Mouse (Mus musculus) adrenal gland, adult 2 months (tissue): Measurements from ENCODE around the gene Ilf2. TPM values are rescaled to one million over a fixed set of nuclear protein-coding genes. Genes with fewer than 3 reads are reported as not detected.

Source experiments
- DNase-seq: peaks from one replicate; pipeline ENCODE4 v3.0.0; 2021
- polyA plus RNA-seq: library from polyadenylated mRNA; depleted of rRNA; stranded (reverse); fragments of >200 nt; gene quantifications from 2 replicates; pipeline ENCODE4 v1.2.3, GENCODE M21; 2012
- total RNA-seq, 2 experiments: library from RNA; stranded (reverse); gene quantifications; 2 replicates each; pipeline ENCODE4 v1.2.3; 2021

Ilf2 gene
- total and polyA plus RNA-seq, 3 experiments: 10.2 to 54.4 (median 52.3) TPM

DNA sequence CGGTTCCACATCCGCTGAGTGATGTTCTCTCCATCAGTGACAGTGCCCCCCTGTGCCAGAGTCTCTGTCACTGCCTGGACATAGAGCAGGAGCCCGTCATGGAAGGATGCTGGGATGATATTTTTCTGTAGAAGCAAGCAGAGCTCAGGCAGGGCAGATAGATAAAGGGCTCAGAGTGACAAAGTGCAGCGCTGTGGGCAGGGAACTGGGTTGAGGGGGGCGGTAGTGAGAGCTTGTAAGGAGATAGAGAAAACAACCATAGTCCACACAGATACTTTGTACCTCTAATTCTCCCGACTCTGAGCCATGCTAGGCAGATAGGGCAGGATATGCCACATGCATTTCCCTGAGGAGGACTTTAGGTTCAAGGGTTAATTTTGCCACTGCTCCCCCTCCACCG, 13.3 kb upstream of the Ilf2 start:
- no peak for DNase-seq

DNA sequence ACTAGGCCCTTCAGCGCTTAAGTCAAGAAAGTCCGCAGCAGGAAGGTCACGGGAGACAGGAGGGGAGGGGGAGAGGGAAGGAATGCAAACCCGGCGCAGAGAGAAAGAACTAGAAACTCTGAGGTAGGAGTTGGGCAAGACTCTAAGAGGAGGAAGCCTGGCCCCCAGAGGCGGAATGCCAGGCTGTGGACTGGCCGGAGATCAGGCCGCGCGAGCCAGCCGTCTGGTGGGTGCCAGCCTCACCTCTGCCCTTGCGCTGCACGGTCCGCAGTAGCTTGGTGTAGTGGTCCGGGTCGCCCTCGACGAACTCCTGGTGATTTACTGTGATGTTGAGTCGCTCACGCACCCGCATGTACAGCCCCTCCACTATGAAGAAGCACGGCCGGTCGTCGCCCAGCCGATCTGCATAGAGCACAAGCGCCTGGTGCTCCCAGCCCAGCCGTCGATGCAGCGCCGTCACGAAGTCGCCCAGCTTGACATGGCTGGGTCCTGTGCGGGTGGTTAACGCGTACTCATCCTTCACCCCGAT, 11.3 kb upstream of the Ilf2 start:
- DNase-seq: peak; percentile 80

DNA sequence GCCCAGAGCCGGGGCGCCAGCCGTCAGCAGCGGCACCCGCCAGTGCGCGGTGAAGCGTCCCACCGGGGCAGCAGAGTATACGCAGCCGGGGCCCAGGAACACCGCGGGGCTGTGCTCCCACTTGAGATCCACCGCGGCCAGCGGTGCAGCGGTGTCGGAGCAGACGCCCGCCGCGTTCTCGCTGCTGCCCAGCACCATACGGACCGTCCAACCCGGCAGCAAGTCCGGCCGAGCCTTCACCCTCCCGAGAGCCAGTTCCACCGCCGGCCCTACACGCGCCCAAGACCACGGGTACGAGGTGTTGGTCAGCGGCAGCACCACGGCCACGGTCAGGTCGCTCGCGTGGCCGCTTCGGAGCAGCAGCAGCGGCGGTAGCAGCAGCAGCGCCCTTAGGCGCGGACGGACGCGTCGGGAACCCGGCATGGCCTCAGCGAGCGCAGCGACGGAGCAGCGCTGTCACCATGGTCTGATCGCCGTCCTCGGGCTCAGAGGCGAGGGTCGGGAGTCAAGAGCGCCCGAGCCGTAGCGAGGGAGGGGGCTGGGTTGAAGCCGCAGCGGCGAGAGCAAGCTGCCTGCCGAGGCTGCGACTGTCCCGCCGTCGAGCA, 10.7 kb upstream of the Ilf2 start:
- peak; percentile 67 for DNase-seq

DNA sequence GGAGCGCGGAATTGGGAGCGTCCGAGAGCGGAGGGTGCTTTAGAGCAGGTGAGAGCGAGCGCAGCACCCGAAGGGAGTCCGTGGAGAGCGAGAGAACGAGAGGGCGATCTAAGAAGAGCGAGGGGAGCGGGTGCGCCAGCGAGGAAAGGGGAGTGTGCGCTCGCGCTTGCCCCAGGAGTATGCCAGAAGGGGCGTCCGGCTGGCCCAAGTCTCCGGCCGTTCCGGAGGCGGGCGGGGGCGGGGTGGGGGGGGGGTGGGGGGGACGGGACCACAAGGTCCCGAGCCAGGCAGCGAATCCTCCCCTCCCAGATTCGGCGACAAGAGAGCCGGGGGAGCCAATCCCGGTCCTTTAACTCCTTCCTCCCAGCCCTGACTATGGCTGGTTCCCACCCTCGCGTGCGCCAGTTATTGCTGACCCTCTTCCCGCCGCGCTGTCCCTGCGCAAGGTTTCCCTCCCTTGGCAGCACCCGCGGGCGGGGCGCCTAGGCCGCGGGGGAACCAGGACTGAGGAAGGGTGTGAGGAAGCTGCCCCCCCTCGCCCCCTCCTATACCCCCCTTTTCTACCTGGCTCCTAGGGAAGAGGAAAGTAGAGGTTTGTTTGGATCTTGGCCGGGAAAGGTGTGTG, 10.1 kb upstream of the Ilf2 start, which contains the start of gene Npr1:
TSS of gene Npr1 (minus strand) at position 181 of the 625 bp plus-strand sequence.
- peak; percentile 87 for DNase-seq

DNA sequence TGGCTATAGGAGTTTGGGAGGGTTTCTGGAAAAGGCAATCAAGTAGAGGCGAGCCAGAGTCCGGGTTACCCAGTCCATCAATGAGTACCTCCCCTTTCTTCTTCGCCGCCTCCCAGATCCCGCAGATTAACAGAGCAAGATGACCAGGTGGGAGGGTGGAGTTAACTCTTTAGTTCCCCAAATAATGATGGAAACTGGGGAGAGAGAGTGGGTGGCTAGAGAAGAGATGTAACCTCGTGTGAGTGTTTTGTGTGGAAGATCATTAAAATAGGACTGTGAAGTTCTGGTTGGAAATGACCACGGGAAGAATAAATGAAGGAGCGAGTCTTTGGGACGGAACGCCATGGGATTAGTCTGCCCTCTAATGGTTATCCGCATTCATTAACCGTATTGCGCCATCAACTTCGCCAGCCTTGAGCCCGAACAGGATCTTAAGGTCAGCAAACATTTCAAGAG, 9.6 kb upstream of the Ilf2 start:
- peak; percentile 87 for DNase-seq

DNA sequence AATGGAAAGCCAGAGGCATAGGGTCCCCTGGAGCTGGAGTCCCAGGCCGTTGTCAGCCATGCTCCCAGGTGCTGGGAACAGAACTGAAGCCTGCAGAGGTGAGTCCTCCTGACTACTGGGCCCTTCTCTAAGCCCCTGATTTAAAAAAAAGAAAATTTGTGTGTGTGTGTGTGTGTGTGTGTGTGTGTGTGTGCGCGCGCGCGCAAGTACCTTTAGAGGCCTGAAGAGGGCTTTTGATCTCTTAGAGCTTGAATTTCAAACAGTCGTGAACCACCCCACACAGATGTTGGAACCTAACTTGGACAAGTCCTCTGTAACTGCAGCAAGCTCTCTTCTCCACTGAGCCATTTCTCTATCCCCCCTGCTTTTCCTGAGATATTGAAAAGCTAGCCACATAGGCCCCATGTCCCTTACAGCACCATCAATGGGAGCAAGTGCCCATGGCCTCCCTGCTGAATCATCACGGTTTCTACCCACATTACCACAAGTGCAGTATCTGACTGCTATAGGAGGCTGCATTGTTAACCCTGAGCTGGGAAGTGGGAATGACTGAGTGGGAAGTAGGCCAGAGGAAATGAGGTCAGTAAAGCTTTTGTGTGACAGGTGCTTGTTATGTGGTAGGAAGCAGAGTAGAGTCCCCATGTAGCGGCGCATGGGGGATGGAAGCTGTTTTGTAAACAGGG, 8.2 kb upstream of the Ilf2 start:
- DNase-seq: no peak

DNA sequence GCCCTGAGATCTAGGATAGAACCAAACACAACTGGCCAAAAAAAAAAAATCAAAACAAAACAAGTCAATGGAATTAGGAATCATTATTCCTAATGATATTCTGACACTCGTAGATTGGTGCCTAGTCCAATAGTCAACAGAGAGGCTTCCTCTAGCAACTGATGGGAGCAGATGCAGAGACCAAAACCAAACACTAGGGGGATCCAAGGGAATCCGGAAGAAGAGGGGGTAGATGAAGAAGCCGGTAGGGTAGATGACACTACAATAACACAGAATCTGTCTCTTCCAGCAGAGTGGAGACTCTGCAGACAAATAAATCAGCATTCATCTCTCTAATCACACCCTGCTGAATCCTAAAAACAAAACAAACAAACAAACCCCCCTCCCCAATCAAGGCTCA, 3.7 kb upstream of the Ilf2 start:
- DNase-seq: peak; percentile 75

DNA sequence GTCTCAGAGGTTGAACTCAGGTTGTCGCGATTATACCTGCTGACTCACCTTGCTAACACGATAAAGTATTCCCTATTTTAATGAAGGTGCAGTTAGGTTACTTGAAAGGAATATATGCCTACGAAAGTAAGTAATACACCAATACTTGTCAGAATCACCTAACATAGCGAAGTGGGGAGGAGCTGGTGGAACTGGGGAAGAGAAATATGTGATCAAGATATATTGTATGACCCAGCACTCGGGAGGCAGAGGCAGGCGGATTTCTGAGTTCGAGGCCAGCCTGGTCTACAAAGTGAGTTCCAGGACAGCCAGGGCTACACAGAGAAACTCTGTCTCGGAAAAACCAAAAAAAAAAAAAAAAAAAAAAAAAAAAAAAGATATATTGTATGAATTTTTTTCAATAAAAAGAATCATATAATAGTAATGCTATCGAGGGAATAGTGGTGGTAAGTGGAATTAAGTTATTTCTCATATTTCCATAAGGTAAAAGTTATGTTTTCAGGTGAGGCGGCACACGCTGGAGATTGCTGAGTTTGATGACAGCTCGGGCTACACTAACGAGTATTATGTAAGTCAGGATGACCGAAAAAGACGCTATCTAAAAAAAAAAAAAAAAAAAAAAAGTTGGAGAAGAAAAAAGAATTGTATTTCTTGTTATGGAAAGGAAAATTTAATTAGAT, 635 bp upstream of the Ilf2 start:
- no peak for DNase-seq

DNA sequence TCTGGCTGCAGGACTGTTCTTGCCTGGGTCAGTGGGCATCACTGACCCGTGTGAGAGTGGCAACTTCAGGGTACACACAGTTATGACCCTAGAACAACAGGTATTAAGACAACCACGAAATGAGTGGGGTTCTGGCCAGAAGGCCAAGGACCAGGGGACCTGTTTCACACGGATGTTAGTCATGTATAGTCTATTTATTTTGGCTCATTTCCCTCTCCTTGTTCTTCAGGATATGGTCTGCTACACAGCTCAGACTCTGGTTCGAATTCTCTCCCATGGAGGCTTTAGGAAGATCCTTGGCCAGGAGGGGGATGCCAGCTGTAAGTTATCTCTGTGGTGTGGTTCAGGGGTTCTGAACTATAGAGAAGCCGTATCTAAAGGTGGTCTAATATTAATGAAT, 11.1 kb downstream of the Ilf2 start:
- no peak for DNase-seq

DNA sequence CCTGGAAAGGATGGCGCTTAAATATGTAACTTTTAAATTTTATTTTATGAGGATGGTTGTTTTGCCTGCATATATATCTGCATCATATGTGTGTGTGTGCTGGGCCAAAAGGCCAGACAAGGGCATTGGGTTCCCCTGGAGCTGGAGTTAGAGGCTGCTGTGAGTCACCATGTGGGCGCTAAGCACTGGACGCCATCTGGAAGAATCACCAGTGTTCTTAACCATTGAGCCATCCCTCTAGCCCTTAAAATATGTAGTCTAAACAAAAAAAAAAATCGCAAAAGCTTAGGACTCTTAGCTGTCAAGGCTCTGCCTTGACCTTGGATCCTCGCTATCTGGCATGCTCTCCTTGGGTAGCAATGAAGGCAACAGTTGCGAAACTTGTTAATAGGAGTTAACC, 12.7 kb downstream of the Ilf2 start:
- DNase-seq: no peak

DNA sequence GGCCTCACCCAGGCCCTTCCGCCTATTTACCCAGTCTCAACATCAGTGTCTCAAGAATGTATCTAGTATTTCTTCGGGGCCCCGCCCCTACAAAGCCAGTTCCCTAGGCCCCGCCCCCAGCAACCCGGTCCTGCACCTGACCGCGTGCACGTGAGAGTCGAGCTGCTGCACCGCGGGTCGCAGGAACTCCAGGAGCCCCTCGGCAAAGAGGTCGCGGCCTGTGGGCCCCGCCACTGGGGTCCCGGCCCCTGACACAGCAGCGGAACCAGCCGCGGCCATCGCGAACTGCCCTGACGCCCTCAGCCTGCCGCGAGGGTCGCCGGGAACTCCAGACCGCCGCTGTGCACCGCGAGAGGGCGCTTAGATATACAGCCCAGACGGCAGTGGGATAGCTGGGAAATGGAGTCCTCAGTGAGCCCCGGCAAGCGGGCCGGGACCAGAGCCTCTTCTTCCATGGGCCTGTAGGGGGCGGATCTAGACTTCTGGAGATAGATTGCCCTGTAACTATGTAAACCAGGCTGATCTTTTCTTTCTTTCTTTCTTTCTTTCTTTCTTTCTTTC, 14.8 kb downstream of the Ilf2 start, which contains the start of gene Snapin:
TSS of gene Snapin (minus strand) at position 338 of the 561 bp plus-strand sequence.
- DNase-seq: peak; percentile 96

DNA sequence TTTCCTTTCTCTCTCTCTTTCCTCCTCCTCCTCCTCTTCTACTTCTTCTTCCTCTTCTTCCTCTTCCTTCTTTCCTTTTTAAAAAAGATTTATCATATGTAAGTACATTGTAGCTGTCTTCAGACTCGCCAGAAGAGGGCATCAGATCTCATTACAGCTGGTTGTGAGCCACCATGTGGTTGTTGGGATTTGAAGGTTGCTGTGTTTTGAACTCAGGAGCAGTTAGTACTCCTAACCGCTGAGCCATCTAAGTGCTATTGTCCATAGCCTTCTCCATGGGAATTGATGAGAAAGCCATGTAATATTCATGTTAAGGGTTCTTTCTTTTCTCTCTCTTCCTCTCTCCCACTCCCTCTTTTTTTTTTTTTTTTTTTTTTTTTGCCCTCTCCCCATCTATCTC, 15.4 kb downstream of the Ilf2 start:
- DNase-seq: peak; percentile 47

DNA sequence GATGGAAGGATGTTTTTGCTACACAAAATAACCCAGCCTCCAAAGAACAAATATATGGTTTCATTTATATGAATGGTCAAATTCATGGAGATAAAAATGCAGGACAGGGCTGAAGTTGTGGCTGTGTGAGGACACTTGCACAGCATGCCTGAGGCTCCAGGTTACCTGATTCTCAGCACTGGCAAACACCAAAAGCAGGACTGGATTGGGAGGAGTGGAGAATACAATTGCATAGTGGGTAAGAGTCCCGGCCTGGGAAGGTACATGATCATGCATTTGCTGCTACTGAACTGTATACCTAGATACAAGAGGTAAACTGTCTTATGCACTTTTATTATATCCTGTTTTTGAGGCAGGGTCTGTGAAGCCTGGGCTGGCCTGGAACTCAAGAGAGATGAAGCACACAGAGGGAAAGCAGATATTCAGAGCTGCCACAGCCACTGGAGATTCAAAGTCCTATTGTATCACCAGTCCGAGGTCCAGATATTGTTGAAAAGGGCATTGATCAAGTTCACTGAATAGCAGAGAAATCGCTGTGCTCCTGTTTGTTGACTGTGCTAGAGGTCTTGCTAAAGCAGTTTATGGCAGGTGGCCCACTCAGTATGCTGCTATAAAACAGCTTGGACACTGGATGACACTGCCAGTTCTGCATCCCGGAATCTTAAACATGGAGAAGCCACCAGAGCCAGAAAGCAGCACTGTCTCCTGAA, 18.1 kb downstream of the Ilf2 start:
- no peak for DNase-seq

DNA sequence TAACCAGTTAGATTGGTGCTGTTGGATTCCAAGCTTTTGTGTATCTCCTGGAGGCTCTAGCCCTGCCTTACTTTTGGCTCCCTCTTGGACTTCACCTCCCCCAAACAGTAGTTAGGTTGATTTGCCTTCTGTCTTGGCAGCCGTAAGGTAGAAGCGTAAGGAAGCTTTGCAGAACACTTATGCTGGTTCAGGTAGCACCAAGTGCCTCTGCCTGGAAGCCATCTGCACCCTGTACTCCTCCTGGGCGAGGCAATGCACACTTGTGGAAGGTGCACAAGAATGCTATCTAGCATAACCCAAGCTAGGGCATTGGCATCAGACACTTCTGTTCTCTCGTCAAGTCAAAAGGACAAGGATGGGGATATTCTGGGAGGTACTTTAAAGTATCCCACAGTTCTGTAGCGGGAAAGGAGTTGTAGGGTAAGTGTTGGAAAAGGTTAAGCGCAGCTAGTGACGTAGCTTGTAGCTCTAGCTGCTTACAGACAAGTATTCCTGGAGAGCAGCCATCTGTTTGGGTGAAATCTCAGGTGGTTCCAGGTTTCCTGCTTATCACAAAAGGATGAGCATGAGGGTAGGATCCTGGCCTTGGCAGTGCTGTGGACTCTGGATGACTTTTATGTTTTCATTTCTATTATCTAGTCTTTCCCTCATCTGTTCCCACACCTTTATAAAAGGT, 20.1 kb downstream of the Ilf2 start:
- no peak for DNase-seq

DNA sequence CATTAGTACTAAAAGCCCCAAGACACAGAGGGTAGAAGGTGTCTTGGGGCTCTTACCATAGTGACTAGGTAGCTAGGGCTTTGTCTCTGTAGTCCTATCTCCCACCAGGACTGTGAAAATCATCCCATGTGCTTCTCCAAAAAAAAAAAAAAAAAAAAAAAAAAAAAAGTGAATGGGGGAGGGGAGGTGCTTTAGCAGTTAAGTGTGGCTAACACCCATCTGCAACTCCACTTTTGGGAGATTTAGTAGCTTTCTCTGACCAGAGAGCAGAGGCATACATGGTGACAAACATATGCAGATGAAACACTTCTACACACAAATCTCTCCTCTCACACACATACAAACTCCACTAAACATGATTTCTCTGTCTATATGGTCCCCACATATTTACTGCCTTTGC, 21.7 kb downstream of the Ilf2 start:
- DNase-seq: no peak

DNA sequence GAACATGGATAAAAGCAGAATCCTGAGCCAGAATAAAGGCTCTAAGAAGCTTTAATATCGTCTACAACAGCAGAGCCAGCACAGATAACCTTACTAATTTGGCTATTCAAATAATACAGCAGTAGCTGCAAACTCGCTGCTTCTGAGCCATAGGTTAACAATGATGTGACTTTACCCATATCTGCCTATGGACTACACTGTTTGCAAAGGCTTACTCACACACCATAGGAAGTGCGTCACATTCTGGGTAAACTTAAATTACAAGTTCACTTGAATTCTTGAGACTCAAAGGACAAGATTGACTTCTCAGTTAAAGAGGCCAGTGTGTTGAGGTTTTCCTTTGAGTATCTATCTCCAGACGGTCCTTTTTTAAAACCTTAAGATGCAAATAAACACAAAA, 27.5 kb downstream of the Ilf2 start:
- no peak for DNase-seq

DNA sequence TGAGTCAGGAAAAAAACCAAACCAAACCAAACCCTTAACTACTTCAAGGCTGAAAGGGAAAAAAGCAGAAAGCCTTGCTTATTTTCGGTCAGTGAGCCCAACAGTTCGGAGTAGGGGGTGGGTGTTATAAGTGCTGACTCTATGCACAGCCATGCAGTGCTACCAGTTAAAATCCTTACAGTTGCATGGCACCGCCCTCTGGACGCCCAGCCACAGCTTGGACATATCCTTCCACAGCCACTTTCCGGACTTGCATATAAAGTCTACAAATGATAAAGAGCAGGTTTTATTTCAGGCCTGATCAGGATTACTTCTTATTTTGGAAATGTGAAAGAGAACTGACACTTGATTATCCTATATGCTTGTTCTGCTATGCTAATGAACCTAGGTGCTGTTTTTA, 29.3 kb downstream of the Ilf2 start:
- DNase-seq: no peak

DNA sequence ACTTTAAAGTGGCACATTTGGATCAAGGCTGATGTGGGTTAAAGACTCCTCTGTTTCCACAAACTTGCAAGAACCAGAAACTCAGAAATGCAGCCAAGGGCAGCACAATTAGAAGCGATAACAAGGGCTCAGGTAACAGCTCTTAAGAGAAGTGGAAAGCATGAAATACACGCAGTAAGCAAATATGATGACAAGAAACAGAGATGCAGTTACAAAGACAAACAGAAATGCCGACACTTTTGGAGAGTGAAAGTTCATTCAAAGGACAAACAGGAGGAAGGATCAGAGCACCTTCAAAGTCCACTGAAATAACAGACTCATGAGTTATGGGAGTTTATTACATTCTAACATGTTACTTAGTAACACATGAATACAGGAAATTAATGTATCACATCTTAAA, 30.4 kb downstream of the Ilf2 start:
- DNase-seq: no peak

DNA sequence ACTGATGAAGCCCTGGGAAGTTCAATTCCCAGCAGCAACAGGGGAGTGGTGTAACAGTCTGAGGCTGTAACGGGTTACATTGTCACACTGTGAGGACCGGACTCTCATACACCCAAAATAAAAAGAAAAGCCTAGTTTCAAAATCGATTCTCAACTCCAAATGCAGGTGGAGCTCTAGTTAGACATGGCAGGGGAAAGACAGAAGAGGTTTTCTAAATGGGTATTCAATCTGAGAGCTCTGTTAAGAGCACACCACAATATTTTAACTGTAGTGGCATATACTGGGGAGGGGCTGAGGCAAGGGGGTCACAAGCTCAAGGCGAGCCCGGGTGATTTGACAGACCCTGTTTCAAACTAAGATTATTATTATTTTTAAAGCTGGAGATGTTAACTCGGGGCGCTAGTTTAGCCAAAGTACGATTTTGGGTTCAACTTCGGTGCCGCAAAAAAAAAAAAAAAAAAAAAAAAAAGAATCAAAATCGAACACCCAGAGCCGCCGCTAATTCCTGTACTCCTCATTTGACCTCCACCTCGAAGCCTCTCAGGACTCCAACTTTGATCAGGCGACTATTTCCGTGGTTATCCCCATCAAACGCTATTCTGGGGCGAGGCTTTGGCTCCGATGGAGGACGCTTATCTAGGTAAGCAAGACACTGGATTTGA, 32.5 kb downstream of the Ilf2 start:
- no peak for DNase-seq
